Mouse (Mus musculus): ENCODE data around the gene Tspan1.

GRCm38 (mm10) chr4:116193583-116194383, 26.4 kb upstream of the Tspan1 start:
- TF ChIP-seq CTCF (IDR thresholded peaks at IDR 0.05; ENCODE audit: borderline replicate concordance, extremely low read depth, insufficient read depth, insufficient read length) (no peak), POLR2A (IDR thresholded peaks at IDR 0.05; ENCODE audit: borderline replicate concordance, extremely low read depth, insufficient read depth, insufficient read length, poor library complexity, severe bottlenecking) (no peak)

Data from brain, embryonic 14.5 days (tissue).